Mouse (Mus musculus) kidney, embryonic 15.5 days (tissue): ENCODE data around the gene Mfsd4b2. TPM values are rescaled to one million over a fixed set of nuclear protein-coding genes. Genes with fewer than 3 reads are reported as not detected.
"Not testable (repeated sequence)": the region's sequence is repeated elsewhere in the genome, so short reads cannot be mapped to it uniquely, and the experiment has no call there.

Experiments
- ATAC-seq: fragments of 200-750 bp; cut with Nextera tagmentation; replicated peaks from 2 replicates; pipeline ENCODE4 v1.8.0; 2017; ENCODE audit warnings: moderate TSS enrichment; ENCODE audit not compliant: low FRiP score
- H3K27ac ChIP-seq: fragments of 300-500 bp; sonication (generic); 2 replicates; pipeline ENCODE4 v1.5.1; 2015; ENCODE audit warnings: mild to moderate bottlenecking, inconsistent platforms
- H3K27me3 ChIP-seq: fragments of 300-500 bp; sonication (generic); 2 replicates; pipeline ENCODE4 v1.6.1; 2015; ENCODE audit warnings: inconsistent platforms
- H3K36me3 ChIP-seq: fragments of 300-500 bp; sonication (generic); 2 replicates; pipeline ENCODE4 v1.6.1; 2015; ENCODE audit warnings: inconsistent platforms
- H3K4me1 ChIP-seq: fragments of 300-500 bp; sonication (generic); 2 replicates; pipeline ENCODE4 v1.6.1; 2015; ENCODE audit warnings: inconsistent platforms
- H3K4me2 ChIP-seq: fragments of 300-500 bp; sonication (generic); 2 replicates; pipeline ENCODE4 v1.6.1; 2015; ENCODE audit warnings: moderate library complexity, mild to moderate bottlenecking, inconsistent platforms
- H3K4me3 ChIP-seq: fragments of 300-500 bp; sonication (generic); replicated peaks from 2 replicates; pipeline ENCODE4 v1.5.1; 2015; ENCODE audit warnings: mild to moderate bottlenecking, inconsistent platforms
- H3K9ac ChIP-seq: fragments of 300-500 bp; sonication (generic); 2 replicates; pipeline ENCODE4 v1.6.1; 2015; ENCODE audit warnings: mild to moderate bottlenecking, inconsistent platforms
- H3K9me3 ChIP-seq: fragments of 300-500 bp; sonication (generic); replicated peaks from 2 replicates; pipeline ENCODE4 v1.6.1; 2016; ENCODE audit warnings: inconsistent platforms
- WGBS: fragments of 180-500 bp; shearing (Covaris S2); methylation state at CpG from one replicate; pipeline ENCODE4 v1.1.7; 2015; ENCODE audit warnings: mixed read lengths; 5-methylcytosine and 5-hydroxymethylcytosine counted together
- polyA plus RNA-seq: library from polyadenylated mRNA; unstranded; fragments of >200 nt; fragmentation: Nextera tagmentation; extraction: Ambion mirVana; gene quantifications from 2 replicates; pipeline ENCODE4 v1.2.1, GENCODE M21; 2015

Gene Mfsd4b2
- not detected in 2 replicates for polyA plus RNA-seq

- Histone ChIP-seq H3K9ac (peak within 1 kb of the TSS; percentile 42; the same call in 1 of the 2 replicates), H3K9me3 (no peaks in the 10 kb centered on the region), H3K36me3 (no peaks in the 10 kb centered on the region), H3K27me3 (peaks cover 17% of the 10 kb centered on the region), H3K27ac (no peak within 1 kb of the TSS), H3K4me2 (peak within 1 kb of the TSS; percentile 89), H3K4me1 (peaks cover 6% of the 10 kb centered on the region), H3K4me3 (peak within 1 kb of the TSS; percentile 49)
- WGBS: under 1% methylated on average over 41 of the region's 41 CpGs
- peak; percentile 78 for ATAC-seq
These were observed at the start of gene Mfsd4b2 for GRCm38 (mm10) chr10:39926616-39927139. Gene Mfsd4b2 (minus strand): TSS chr10:39926923.

GRCm38 (mm10) chr10:39975771-39976170, 49.0 kb upstream of the Mfsd4b2 start:
- Histone ChIP-seq H3K4me3 (no peak overlapping the region), H3K27me3 (no peaks in the 10 kb centered on the region), H3K4me1 (no peaks in the 10 kb centered on the region), H3K9me3 (peaks cover 16% of the 10 kb centered on the region; the same call in 1 of the 2 replicates), H3K4me2 (no peak overlapping the region), H3K27ac (no peak overlapping the region), H3K9ac (no peak overlapping the region), H3K36me3 (no peaks in the 10 kb centered on the region)
- no peak for ATAC-seq
- WGBS: 55% methylated on average over 2 of the region's 2 CpGs

- 42% methylated on average over 11 of the region's 11 CpGs for WGBS
- Histone ChIP-seq H3K27me3 (no peaks in the 10 kb centered on the region), H3K27ac (no peak overlapping the region), H3K9me3 (peaks cover 16% of the 10 kb centered on the region; the same call in 1 of the 2 replicates), H3K4me3 (no peak overlapping the region), H3K4me2 (no peak overlapping the region), H3K9ac (no peak overlapping the region), H3K36me3 (no peaks in the 10 kb centered on the region), H3K4me1 (no peaks in the 10 kb centered on the region)
- ATAC-seq: no peak
These were observed 48.3 kb upstream of the Mfsd4b2 start for GRCm38 (mm10) chr10:39974982-39975381.

GRCm38 (mm10) chr10:39967512-39967911, 40.8 kb upstream of the Mfsd4b2 start:
- WGBS: 86% methylated on average over 3 of the region's 3 CpGs
- Histone ChIP-seq H3K4me3 (no peak overlapping the region), H3K9ac (no peak overlapping the region), H3K4me2 (no peak overlapping the region), H3K36me3 (no peaks in the 10 kb centered on the region), H3K27me3 (no peaks in the 10 kb centered on the region), H3K9me3 (no peaks in the 10 kb centered on the region), H3K27ac (no peak overlapping the region), H3K4me1 (no peaks in the 10 kb centered on the region)
- no peak for ATAC-seq

GRCm38 (mm10) chr10:39961906-39962305, 35.2 kb upstream of the Mfsd4b2 start:
- ATAC-seq: no peak
- Histone ChIP-seq H3K27ac (no peak overlapping the region), H3K9me3 (no peaks in the 10 kb centered on the region), H3K4me2 (no peak overlapping the region), H3K36me3 (no peaks in the 10 kb centered on the region), H3K9ac (no peak overlapping the region), H3K4me1 (peaks cover 11% of the 10 kb centered on the region), H3K4me3 (no peak overlapping the region), H3K27me3 (no peaks in the 10 kb centered on the region)
- WGBS: 39% methylated on average over 1 of the region's 1 CpGs

- Histone ChIP-seq H3K9ac (no peak overlapping the region), H3K9me3 (no peaks in the 10 kb centered on the region), H3K4me1 (peaks cover 11% of the 10 kb centered on the region), H3K27ac (no peak overlapping the region), H3K4me3 (peak overlapping the region; percentile 60), H3K4me2 (peak overlapping the region; percentile 95), H3K27me3 (no peaks in the 10 kb centered on the region), H3K36me3 (no peaks in the 10 kb centered on the region)
- ATAC-seq: peak; percentile 23
- WGBS: 41% methylated on average over 11 of the region's 11 CpGs
These were observed 33.7 kb upstream of the Mfsd4b2 start for GRCm38 (mm10) chr10:39960441-39960822.

GRCm38 (mm10) chr10:39959761-39960440, 33.2 kb upstream of the Mfsd4b2 start, which contains the start of gene Mfsd4b3:
Gene Mfsd4b3 (minus strand): TSS chr10:39960153.
- no peaks in the 10 kb centered on the region for H3K9me3 ChIP-seq
- ATAC-seq: peak; percentile 99
- peak within 1 kb of the TSS; percentile 77 for H3K27ac ChIP-seq
- no peaks in the 10 kb centered on the region for H3K27me3 ChIP-seq
- H3K9ac ChIP-seq: peak within 1 kb of the TSS; percentile 53
- peak within 1 kb of the TSS; percentile 95 for H3K4me2 ChIP-seq
- peak within 1 kb of the TSS; percentile 60 for H3K4me3 ChIP-seq
- peaks cover 11% of the 10 kb centered on the region for H3K4me1 ChIP-seq
- no peaks in the 10 kb centered on the region for H3K36me3 ChIP-seq
- WGBS: under 1% methylated on average over 38 of the region's 38 CpGs

- Histone ChIP-seq H3K27ac (no peak overlapping the region), H3K4me1 (peaks cover 11% of the 10 kb centered on the region), H3K27me3 (no peaks in the 10 kb centered on the region), H3K9ac (no peak overlapping the region), H3K36me3 (no peaks in the 10 kb centered on the region), H3K4me2 (no peak overlapping the region), H3K4me3 (no peak overlapping the region), H3K9me3 (no peaks in the 10 kb centered on the region)
- WGBS: 65% methylated on average over 4 of the region's 4 CpGs
- no peak for ATAC-seq
These were observed 31.5 kb upstream of the Mfsd4b2 start for GRCm38 (mm10) chr10:39958266-39958665.

GRCm38 (mm10) chr10:39956340-39956878, 29.7 kb upstream of the Mfsd4b2 start:
- no peak overlapping the region for H3K9ac ChIP-seq
- WGBS: 61% methylated on average over 2 of the region's 2 CpGs
- no peaks in the 10 kb centered on the region for H3K27me3 ChIP-seq
- peaks cover 11% of the 10 kb centered on the region for H3K4me1 ChIP-seq
- no peak overlapping the region for H3K4me2 ChIP-seq
- no peak overlapping the region for H3K27ac ChIP-seq
- no peaks in the 10 kb centered on the region for H3K36me3 ChIP-seq
- no peak overlapping the region for H3K4me3 ChIP-seq
- ATAC-seq: no peak
- H3K9me3 ChIP-seq: no peaks in the 10 kb centered on the region

- no peak for ATAC-seq
- no peaks in the 10 kb centered on the region for H3K27me3 ChIP-seq
- WGBS: 75% methylated on average over 2 of the region's 2 CpGs
- no peaks in the 10 kb centered on the region for H3K9me3 ChIP-seq
- H3K4me2 ChIP-seq: no peak overlapping the region
- H3K4me3 ChIP-seq: no peak overlapping the region
- H3K36me3 ChIP-seq: no peaks in the 10 kb centered on the region
- peaks cover 8% of the 10 kb centered on the region for H3K4me1 ChIP-seq
- H3K9ac ChIP-seq: no peak overlapping the region
- H3K27ac ChIP-seq: no peak overlapping the region
These were observed 28.4 kb upstream of the Mfsd4b2 start for GRCm38 (mm10) chr10:39955163-39955562.

GRCm38 (mm10) chr10:39949377-39949954, 22.7 kb upstream of the Mfsd4b2 start:
- Histone ChIP-seq H3K4me1 (no peaks in the 10 kb centered on the region), H3K27ac (no peak overlapping the region), H3K4me3 (no peak overlapping the region), H3K4me2 (no peak overlapping the region), H3K36me3 (no peaks in the 10 kb centered on the region), H3K9me3 (no peaks in the 10 kb centered on the region), H3K27me3 (no peaks in the 10 kb centered on the region), H3K9ac (no peak overlapping the region)
- no peak for ATAC-seq
- WGBS: 98% methylated on average over 2 of the region's 2 CpGs

- H3K4me3 ChIP-seq: not testable (repeated sequence)
These were observed 20.5 kb upstream of the Mfsd4b2 start for GRCm38 (mm10) chr10:39947195-39947594.

More at GRCm38 (mm10) chr10:39947195-39947594, 20.5 kb upstream of the Mfsd4b2 start:
- not testable (repeated sequence) for H3K4me2 ChIP-seq, H3K9me3 ChIP-seq, H3K27ac ChIP-seq, H3K9ac ChIP-seq, H3K36me3 ChIP-seq, H3K27me3 ChIP-seq, H3K4me1 ChIP-seq, ATAC-seq
- WGBS: 80% methylated on average over 3 of the region's 3 CpGs
